Mouse (Mus musculus): ENCODE data around the gene Npcd. TPM values are rescaled to one million over a fixed set of nuclear protein-coding genes. Genes with fewer than 3 reads are reported as not detected.
A peak's percentile ranks its signal among the peaks of the same experiment; 100 is the strongest.

Gene Npcd
- polyA plus RNA-seq, 1 experiment from 2014 or later: 2.5 TPM

- WGBS: 88% methylated on average over 3 of the region's 3 CpGs
- ATAC-seq (ENCODE audit: low read depth): no peak
- Histone ChIP-seq H3K4me2 (ENCODE audit: low read depth, low read length) (peak overlapping the region; percentile 86), H3K27ac (ENCODE audit: low read depth, low read length) (no peak overlapping the region), H3K9ac (replicated peaks; ENCODE audit: low read depth, low read length) (no peak overlapping the region), H3K27me3 (ENCODE audit: control insufficient read depth, insufficient read depth, low read length) (no peaks in the 10 kb centered on the region), H3K36me3 (ENCODE audit: control insufficient read depth, insufficient read depth, low read length) (peaks cover 28% of the 10 kb centered on the region), H3K4me3 (ENCODE audit: low read depth, low read length) (peak overlapping the region; percentile 95; the same call in 1 of the 2 replicates), H3K9me3 (ENCODE audit: control insufficient read depth, low read length) (no peaks in the 10 kb centered on the region), H3K4me1 (ENCODE audit: control insufficient read depth, insufficient read depth, low read length) (peaks cover 13% of the 10 kb centered on the region)
Observed at GRCm38 (mm10) chr15:79740739-79741138, 93.3 kb downstream of the Npcd start.

Other genes starting within 250 kb of the Npcd start
- gene Dmc1, start 229.1 kb downstream of the Npcd start, polyA plus RNA-seq (2014; fragmentation: Nextera tagmentation; extraction: Ambion mirVana): 0.88 and 1.5 TPM in 2 replicates
- 6.1 and 7.8 TPM in 2 replicates for gene Fam227a, start 175.3 kb downstream of the Npcd start, polyA plus RNA-seq (2014; fragmentation: Nextera tagmentation; extraction: Ambion mirVana)
- 78.0 and 85.6 TPM in 2 replicates for gene Cby1, start 175.0 kb downstream of the Npcd start, polyA plus RNA-seq (2014; fragmentation: Nextera tagmentation; extraction: Ambion mirVana)
- 253 TPM in 2 replicates for gene Tomm22, start 163.4 kb downstream of the Npcd start, polyA plus RNA-seq (2014; fragmentation: Nextera tagmentation; extraction: Ambion mirVana)
- gene Josd1, start 146.3 kb downstream of the Npcd start, polyA plus RNA-seq (2014; fragmentation: Nextera tagmentation; extraction: Ambion mirVana): 16.0 and 18.3 TPM in 2 replicates
- gene Gtpbp1, start 143.4 kb downstream of the Npcd start, polyA plus RNA-seq (2014; fragmentation: Nextera tagmentation; extraction: Ambion mirVana): 37.5 and 41.2 TPM in 2 replicates
- 7.4 and 8.5 TPM in 2 replicates for gene Sun2, start 91.7 kb downstream of the Npcd start, polyA plus RNA-seq (2014; fragmentation: Nextera tagmentation; extraction: Ambion mirVana)
- 62.2 and 62.8 TPM in 2 replicates for gene Dnal4, start 56.4 kb downstream of the Npcd start, polyA plus RNA-seq (2014; fragmentation: Nextera tagmentation; extraction: Ambion mirVana)
- gene Nptxr, start 29.5 kb downstream of the Npcd start, polyA plus RNA-seq (2014; fragmentation: Nextera tagmentation; extraction: Ambion mirVana): 15.5 and 23.4 TPM in 2 replicates
- 25.4 and 31.1 TPM in 2 replicates for gene Cbx6, start 451 bp upstream of the Npcd start, polyA plus RNA-seq (2014; fragmentation: Nextera tagmentation; extraction: Ambion mirVana)
- 2.3 and 6.0 TPM in 2 replicates for gene Apobec3, start 57.4 kb upstream of the Npcd start, polyA plus RNA-seq (2014; fragmentation: Nextera tagmentation; extraction: Ambion mirVana)
- 4.3 and 5.0 TPM in 2 replicates for gene Cbx7, start 136.9 kb upstream of the Npcd start, polyA plus RNA-seq (2014; fragmentation: Nextera tagmentation; extraction: Ambion mirVana)
- gene Pdgfb, start 180.7 kb upstream of the Npcd start, polyA plus RNA-seq (2014; fragmentation: Nextera tagmentation; extraction: Ambion mirVana): 4.5 and 5.0 TPM in 2 replicates